In genomic region chr5:134234205-134234604, GRCm38 (mm10) we compare ENCODE assay signal across 8 mouse cellular contexts. TPM values are rescaled to one million over a fixed set of nuclear protein-coding genes. Genes with fewer than 3 reads are reported as not detected.
DNase-seq lines count a peak whose midpoint lies in the region; ATAC-seq and TF ChIP-seq lines count a peak whose summit lies in the region.
"Had no signal": no experiment of that assay in that cellular context is flagged by ENCODE, and none has a peak within 500 bp of the region (broad histone marks: within the 10 kb centered on the region; RNA-seq: fewer than 3 reads in every experiment).

No protein-coding gene starts in this region.

- H3K4me3 ChIP-seq in hindbrain, embryonic 13.5 days, result no peak overlapping the region
- H3K4me3 ChIP-seq in hindbrain, embryonic 16.5 days (ENCODE audit: low read length), result no peak overlapping the region
- H3K4me3 ChIP-seq in liver, postnatal 0 days (ENCODE audit: low read depth, low read length), result no peak overlapping the region
- no peak overlapping the region for H3K4me3 ChIP-seq in layer of hippocampus, adult 2 months

- no peaks in the 10 kb centered on the region for H3K9me3 ChIP-seq in hindbrain, embryonic 13.5 days
- H3K9me3 ChIP-seq in hindbrain, embryonic 16.5 days (ENCODE audit: control insufficient read depth, low read length), result no peaks in the 10 kb centered on the region
- no peaks in the 10 kb centered on the region for H3K9me3 ChIP-seq in liver, postnatal 0 days (ENCODE audit: low read length)

- H3K36me3 ChIP-seq in hindbrain, embryonic 13.5 days, result peaks cover 39% of the 10 kb centered on the region
- H3K36me3 ChIP-seq in hindbrain, embryonic 16.5 days (ENCODE audit: control insufficient read depth, insufficient read depth, low read length), result peaks cover 26% of the 10 kb centered on the region
- H3K36me3 ChIP-seq in liver, postnatal 0 days (replicated peaks; ENCODE audit: insufficient read depth, low read length), result peaks cover 26% of the 10 kb centered on the region

- TF ChIP-seq EP300 in liver, postnatal 0 days (IDR thresholded peaks at IDR 0.05; ENCODE audit: low read depth), result no peak

- H3K27ac ChIP-seq in hindbrain, embryonic 13.5 days, result 0 out of 2 replicates have a peak overlapping the region, but pooled peaks have one; percentile 70
- H3K27ac ChIP-seq in hindbrain, embryonic 16.5 days (ENCODE audit: low read depth, low read length), result no peak overlapping the region
- H3K27ac ChIP-seq in liver, postnatal 0 days (ENCODE audit: low read depth), result peak overlapping the region; percentile 87; the same call in 1 of the 2 replicates
- H3K27ac ChIP-seq in layer of hippocampus, adult 2 months, result no peak overlapping the region

- no peak for TF ChIP-seq CTCF in brain, embryonic 14.5 days (IDR thresholded peaks at IDR 0.05; ENCODE audit: borderline replicate concordance, extremely low read depth, insufficient read depth, insufficient read length)
- no peak for TF ChIP-seq CTCF in liver, postnatal 0 days (IDR thresholded peaks at IDR 0.05; ENCODE audit: low read depth)
- no peak for TF ChIP-seq CTCF in layer of hippocampus, adult 2 months (conservative IDR thresholded peaks at IDR 0.05)

- H3K27me3 ChIP-seq in hindbrain, embryonic 13.5 days, result no peaks in the 10 kb centered on the region
- H3K27me3 ChIP-seq in hindbrain, embryonic 16.5 days (replicated peaks; ENCODE audit: control insufficient read depth, insufficient read depth, low read length), result no peaks in the 10 kb centered on the region
- no peaks in the 10 kb centered on the region for H3K27me3 ChIP-seq in liver, postnatal 0 days (ENCODE audit: insufficient read depth, low read length)

- WGBS in hindbrain, embryonic 13.5 days, result 64% methylated on average over 2 of the region's 2 CpGs
- WGBS in hindbrain, embryonic 16.5 days, result 54% methylated on average over 2 of the region's 2 CpGs
- WGBS in liver, postnatal 0 days (ENCODE audit: insufficient replicate concordance), result 47% methylated on average over 2 of the region's 2 CpGs

- H3K9ac ChIP-seq in hindbrain, embryonic 13.5 days, result no peak overlapping the region
- H3K9ac ChIP-seq in hindbrain, embryonic 16.5 days (ENCODE audit: low read depth, low read length), result no peak overlapping the region
- no peak overlapping the region for H3K9ac ChIP-seq in liver, postnatal 0 days (replicated peaks)

- no peak overlapping the region for H3K4me2 ChIP-seq in hindbrain, embryonic 13.5 days
- no peak overlapping the region for H3K4me2 ChIP-seq in hindbrain, embryonic 16.5 days (ENCODE audit: low read length)
- no peak overlapping the region for H3K4me2 ChIP-seq in liver, postnatal 0 days (ENCODE audit: low read depth, low read length)

- peak; percentile 26 for DNase-seq in brain, embryonic 14.5 days (ENCODE audit: low read depth)
- DNase-seq in liver, postnatal 0 days, result no peak
- DNase-seq in left cerebral cortex, adult 9 months (ENCODE audit: low spot score in 2 of 2), result no peak
- no peak for DNase-seq in layer of hippocampus, adult 2 months (ENCODE audit: low spot score in 2 of 2)
- DNase-seq: heart, postnatal 4 days had no signal

- no peak for TF ChIP-seq POLR2A in brain, embryonic 14.5 days (IDR thresholded peaks at IDR 0.05; ENCODE audit: borderline replicate concordance, extremely low read depth, insufficient read depth, insufficient read length, poor library complexity, severe bottlenecking)

- no peak for ATAC-seq in hindbrain, embryonic 13.5 days (ENCODE audit: low FRiP score)
- ATAC-seq in hindbrain, embryonic 16.5 days, result no peak
- peak; percentile 10 for ATAC-seq in CD4-positive, CD25-positive, alpha-beta regulatory T cell, adult 4 months
- ATAC-seq in liver, postnatal 0 days, result no peak

- peaks cover 30% of the 10 kb centered on the region for H3K4me1 ChIP-seq in hindbrain, embryonic 13.5 days (replicated peaks)
- H3K4me1 ChIP-seq in hindbrain, embryonic 16.5 days (ENCODE audit: control insufficient read depth, insufficient read depth, low read depth, low read length), result no peaks in the 10 kb centered on the region
- peaks cover 51% of the 10 kb centered on the region for H3K4me1 ChIP-seq in liver, postnatal 0 days (ENCODE audit: insufficient read depth)

RNA-seq across cellular contexts. Expression of gene Ncf1, which starts 4.8 kb away (rescaled TPM):
- 2.3 and 3.5 TPM in 2 replicates for polyA plus RNA-seq in hindbrain, embryonic 13.5 days (2015; fragmentation: Nextera tagmentation; extraction: Ambion mirVana)
- polyA plus RNA-seq in hindbrain, embryonic 16.5 days (2015; fragmentation: Nextera tagmentation; extraction: Ambion mirVana), result 2.3 and 2.7 TPM in 2 replicates
- polyA plus RNA-seq in CD4-positive, CD25-positive, alpha-beta regulatory T cell, adult 4 months (2017; shearing (Covaris generic)), result 10 to 100 TPM in 1 of 2 experiments, 1 to 10 TPM in 1; 8.8 to 15.8 TPM
- polyA plus RNA-seq in brain, embryonic 14.5 days (2012; rRNA removed), result 2.6 and 2.7 TPM in 2 replicates
- polyA plus RNA-seq in liver, postnatal 0 days (2015; fragmentation: Nextera tagmentation; extraction: Ambion mirVana), result 24.4 and 26.0 TPM in 2 replicates
- total RNA-seq in layer of hippocampus, adult 2 months (2021), result 1 to 10 TPM; 7.2 to 9.0 TPM

RNA-seq across cellular contexts. Expression of gene Gtf2ird2, which starts 50.4 kb away (rescaled TPM):
- polyA plus RNA-seq in hindbrain, embryonic 13.5 days (2015; fragmentation: Nextera tagmentation; extraction: Ambion mirVana), result 12.8 and 14.1 TPM in 2 replicates
- polyA plus RNA-seq in hindbrain, embryonic 16.5 days (2015; fragmentation: Nextera tagmentation; extraction: Ambion mirVana), result 12.5 and 14.0 TPM in 2 replicates
- polyA plus RNA-seq in CD4-positive, CD25-positive, alpha-beta regulatory T cell, adult 4 months (2017; shearing (Covaris generic)), result 1 to 10 TPM; 6.4 to 6.7 TPM
- 17.9 and 22.1 TPM in 2 replicates for polyA plus RNA-seq in brain, embryonic 14.5 days (2012; rRNA removed)
- 1.8 and 2.1 TPM in 2 replicates for polyA plus RNA-seq in liver, postnatal 0 days (2015; fragmentation: Nextera tagmentation; extraction: Ambion mirVana)
- 10 to 100 TPM; 15.4 to 17.6 TPM for total RNA-seq in layer of hippocampus, adult 2 months (2021)

RNA-seq across cellular contexts. Expression of gene Rcc1l, which starts 57.6 kb away (rescaled TPM):
- polyA plus RNA-seq in hindbrain, embryonic 13.5 days (2015; fragmentation: Nextera tagmentation; extraction: Ambion mirVana), result 19.9 and 20.4 TPM in 2 replicates
- 21.3 TPM in 2 replicates for polyA plus RNA-seq in hindbrain, embryonic 16.5 days (2015; fragmentation: Nextera tagmentation; extraction: Ambion mirVana)
- polyA plus RNA-seq in CD4-positive, CD25-positive, alpha-beta regulatory T cell, adult 4 months (2017; shearing (Covaris generic)), result 1 to 10 TPM; 1.7 to 2.6 TPM
- 15.5 and 18.0 TPM in 2 replicates for polyA plus RNA-seq in brain, embryonic 14.5 days (2012; rRNA removed)
- 10.2 and 10.8 TPM in 2 replicates for polyA plus RNA-seq in liver, postnatal 0 days (2015; fragmentation: Nextera tagmentation; extraction: Ambion mirVana)
- total RNA-seq in layer of hippocampus, adult 2 months (2021), result 10 to 100 TPM; 15.9 to 16.4 TPM

Comparison
In these comparisons a context has a peak if more than half of its experiments do, and no peak if none do; other contexts are left out.
1. H3K27ac ChIP-seq: peak in hindbrain, embryonic 13.5 days (single experiment) and liver, postnatal 0 days (single experiment); none in hindbrain, embryonic 16.5 days (single experiment) and layer of hippocampus, adult 2 months (single experiment).